Comparison of ENCODE assay signal across 8 mouse cellular contexts in genomic region chr9:107986376-107986775, GRCm38 (mm10). TPM values are rescaled to one million over a fixed set of nuclear protein-coding genes. Genes with fewer than 3 reads are reported as not detected.
A peak's percentile ranks its signal among the peaks of the same experiment; 100 is the strongest.
DNase-seq lines count a peak whose midpoint lies in the region; ATAC-seq lines count a peak whose summit lies in the region.

No protein-coding gene starts in this region.

- peak; percentile 64 for ATAC-seq in hindbrain, embryonic 13.5 days (ENCODE audit: low FRiP score)

- peak; percentile 83 for DNase-seq in Muller cell, postnatal 12 days (ENCODE audit: inconsistent ontology term)
- DNase-seq in cerebellum, adult 9-11 months, result peak; percentile 77
- peak; percentile 48 to 64 for DNase-seq in frontal cortex, postnatal 25 days (ENCODE audit: low spot score in 2 of 2)
- peak; percentile 62 for DNase-seq in left cerebral cortex, adult 11 months (ENCODE audit: low spot score)
- peak; percentile 87 to 91 for DNase-seq in lung, postnatal 4 days
- DNase-seq in right cerebral cortex, adult 18-20 months, result peak; percentile 73
- peak; percentile 83 for DNase-seq in urinary bladder, postnatal 14 days (ENCODE audit: low spot score)

- H3K9me3 ChIP-seq in hindbrain, embryonic 13.5 days, result no peaks in the 10 kb centered on the region

- H3K4me3 ChIP-seq in hindbrain, embryonic 13.5 days, result peak overlapping the region; percentile 64

- H3K27ac ChIP-seq in hindbrain, embryonic 13.5 days, result peak overlapping the region; percentile 4; the same call in 1 of the 2 replicates

- peak overlapping the region; percentile 19; the same call in 1 of the 2 replicates for H3K9ac ChIP-seq in hindbrain, embryonic 13.5 days

- H3K4me2 ChIP-seq in hindbrain, embryonic 13.5 days, result peak overlapping the region; percentile 87

- 7% methylated on average over 18 of the region's 18 CpGs for WGBS in hindbrain, embryonic 13.5 days

- H3K36me3 ChIP-seq in hindbrain, embryonic 13.5 days, result no peaks in the 10 kb centered on the region

- H3K27me3 ChIP-seq in hindbrain, embryonic 13.5 days, result peaks cover 35% of the 10 kb centered on the region

- H3K4me1 ChIP-seq in hindbrain, embryonic 13.5 days (replicated peaks), result peaks cover 41% of the 10 kb centered on the region

RNA-seq across cellular contexts. Expression of gene Inka1, which starts 0.7 kb away (rescaled TPM):
- polyA plus RNA-seq in hindbrain, embryonic 13.5 days (2015; fragmentation: Nextera tagmentation; extraction: Ambion mirVana), result 20.2 and 21.3 TPM in 2 replicates

RNA-seq across cellular contexts. Expression of gene Gm20661, which starts 3.5 kb away (rescaled TPM):
- polyA plus RNA-seq in hindbrain, embryonic 13.5 days (2015; fragmentation: Nextera tagmentation; extraction: Ambion mirVana), result 1.1 and 1.4 TPM in 2 replicates

RNA-seq across cellular contexts. Expression of gene Cdhr4, which starts 5.9 kb away (rescaled TPM):
- 2.0 and 2.6 TPM in 2 replicates for polyA plus RNA-seq in hindbrain, embryonic 13.5 days (2015; fragmentation: Nextera tagmentation; extraction: Ambion mirVana)

RNA-seq across cellular contexts. Expression of gene Gm20662, which starts 9.8 kb away (rescaled TPM):
- 0.60 and 0.79 TPM in 2 replicates for polyA plus RNA-seq in hindbrain, embryonic 13.5 days (2015; fragmentation: Nextera tagmentation; extraction: Ambion mirVana)

RNA-seq across cellular contexts. Expression of gene Uba7, which starts 11.1 kb away (rescaled TPM):
- 4.8 and 5.8 TPM in 2 replicates for polyA plus RNA-seq in hindbrain, embryonic 13.5 days (2015; fragmentation: Nextera tagmentation; extraction: Ambion mirVana)

Comparison
In these comparisons a context has a peak if more than half of its experiments do, and no peak if none do; other contexts are left out.
1. Peak in every context shown above with its lines: DNase-seq, ATAC-seq, H3K4me3 ChIP-seq and H3K27ac ChIP-seq.